Mouse (Mus musculus): ENCODE measurements at regions not wholly inside any gene's neighbourhood (a gene's known extent, or its start where the extent isn't known, plus 50 kb on each side); places are given as distances from the start of the nearest gene placed in this dataset.

DNA sequence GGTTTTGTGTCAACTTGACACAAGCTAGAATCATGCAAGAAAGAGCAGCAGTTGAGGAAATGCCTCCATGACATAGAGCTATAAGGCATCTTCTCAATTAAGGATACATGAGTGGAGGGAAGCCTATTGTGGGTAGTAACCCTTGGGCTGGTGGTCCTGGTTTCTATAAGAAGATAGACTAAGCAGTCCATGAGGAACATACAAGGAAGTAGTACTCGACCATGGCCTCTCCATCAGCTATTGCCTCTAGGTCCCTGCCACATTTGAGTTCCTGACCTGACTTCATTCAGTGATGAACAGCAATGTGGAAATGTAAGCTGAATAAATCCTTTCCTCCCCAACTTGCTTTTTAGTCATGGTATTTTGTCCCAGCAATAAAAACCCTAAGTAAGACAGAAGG is 51.2 kb upstream of the Hsf2 start:
- Histone ChIP-seq H3K9ac (no peak overlapping the region), H3K4me3 (no peak overlapping the region), H3K36me3 (no peaks in the 10 kb centered on the region), H3K27me3 (replicated peaks) (no peaks in the 10 kb centered on the region), H3K4me2 (no peak overlapping the region), H3K9me3 (0 out of 2 replicates have a peak, but pooled peaks cover 2% of the 10 kb centered on the region), H3K27ac (replicated peaks) (no peak overlapping the region), H3K4me1 (no peaks in the 10 kb centered on the region)
- peak; percentile 12; the same call in 1 of the 2 replicates for ATAC-seq (ENCODE audit: extremely low read depth, insufficient number of reproducible peaks, low FRiP score, low TSS enrichment)
- 54% methylated on average over 1 of the region's 1 CpGs for WGBS
